Mouse (Mus musculus) erythroblast, embryonic 14.5 days (primary cell): ENCODE data around the gene Gper1.

Experiments
- GATA1 ChIP-seq: IDR thresholded peaks from 2 replicates; pipeline ENCODE4 v1.6.1; 2012; ENCODE audit warnings: low read length, inconsistent platforms, mixed read lengths
- TAL1 ChIP-seq: IDR thresholded peaks from 3 replicates; pipeline ENCODE4 v1.6.1; 2012; ENCODE audit warnings: low read length, inconsistent platforms, mixed read lengths

- TF ChIP-seq TAL1: no peak
- TF ChIP-seq GATA1: no peak
Measured at GRCm38 (mm10) chr5:139474741-139475140, 51.8 kb downstream of the Gper1 start.
